Mouse (Mus musculus) G1E (cell line): ENCODE results near the gene Ubash3b.

Experiments
- CTCF ChIP-seq: IDR thresholded peaks from 2 replicates; pipeline ENCODE4 v1.5.1; 2012; ENCODE audit warnings: low read depth, low read length, inconsistent platforms, mixed read lengths
- TAL1 ChIP-seq: conservative IDR thresholded peaks from 2 replicates; pipeline ENCODE4 v1.6.1; 2012; ENCODE audit warnings: low read depth, low read length, inconsistent platforms, mixed read lengths

DNA sequence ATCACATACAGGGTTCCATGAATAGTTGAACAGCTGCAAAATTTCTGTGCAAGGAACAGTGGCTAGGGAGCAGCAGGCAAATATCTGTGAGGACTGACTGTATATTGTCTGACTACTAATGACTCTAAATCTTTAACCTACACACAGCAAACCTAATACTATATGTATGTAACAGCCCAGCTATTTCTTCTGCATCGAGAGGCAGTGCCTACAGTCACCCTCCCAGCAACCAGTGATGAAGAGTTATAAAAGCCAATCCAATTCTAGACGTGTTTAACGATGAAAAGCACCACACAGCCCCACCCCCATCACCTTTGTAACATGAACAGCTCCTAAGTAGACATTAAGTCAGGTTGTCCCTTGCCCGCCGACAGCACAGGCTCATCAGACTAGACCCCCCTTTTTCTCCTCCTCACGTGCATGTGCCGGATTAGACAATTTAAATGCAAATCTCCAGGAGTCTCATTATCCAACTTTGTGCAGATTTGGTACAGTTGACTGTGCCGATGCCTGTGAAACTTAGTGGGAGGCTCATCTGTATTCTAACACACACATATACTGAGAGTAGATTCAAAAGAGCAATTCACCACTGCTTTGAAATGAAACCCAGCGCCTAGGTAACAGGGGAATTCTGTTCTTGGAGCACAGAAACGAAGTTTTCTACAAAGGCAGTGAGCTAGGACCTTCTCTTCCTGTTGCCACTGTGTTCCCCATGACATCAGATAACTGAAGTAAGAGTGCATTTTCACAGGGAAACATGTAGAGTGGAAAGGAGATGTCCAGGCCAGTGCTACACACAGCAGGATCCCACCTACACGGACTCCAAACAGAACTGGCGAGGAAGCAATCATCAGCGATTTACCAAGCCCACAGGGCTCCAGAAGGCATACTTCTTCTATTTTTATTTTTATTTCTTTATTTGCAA, 149.7 kb downstream of the Ubash3b start:
- TF ChIP-seq CTCF (no peak), TAL1 (no peak)
